Mouse (Mus musculus) gastrocnemius, adult 2 months (tissue): Measurements from ENCODE around the gene Rpl18a. TPM values are rescaled to one million over a fixed set of nuclear protein-coding genes. Genes with fewer than 3 reads are reported as not detected.

Experiments used
- DNase-seq: peaks from one replicate; pipeline ENCODE4 v3.0.0; 2022
- H3K27ac ChIP-seq: fragments of 200-600 bp; 2 replicates; pipeline ENCODE4 v1.8.1; 2022; ENCODE audit warnings: mild to moderate bottlenecking
- H3K4me3 ChIP-seq: fragments of 200-600 bp; 2 replicates; pipeline ENCODE4 v1.8.1; 2022; ENCODE audit warnings: mild to moderate bottlenecking, moderate library complexity
- CTCF ChIP-seq: fragments of 200-600 bp; IDR thresholded peaks from 2 replicates; pipeline ENCODE4 v1.8.1; 2022; ENCODE audit warnings: antibody characterized with exemption, mild to moderate bottlenecking, moderate library complexity
- intact Hi-C: fragments of 180-260 bp; cut with DNase I; formaldehyde crosslinking; loops from one replicate; pipeline ENCODE4 v1.15.1; 2025
- total RNA-seq, 2 experiments: library from RNA; stranded (reverse); gene quantifications; 2 replicates each; pipeline ENCODE4 v1.2.3; 2021

Gene Rpl18a
- total RNA-seq, 2 experiments from 2014 or later, result 932 to 1,039 TPM

- Histone ChIP-seq H3K27ac (no peak overlapping the region), H3K4me3 (no peak overlapping the region)
- intact Hi-C loops, result no loop called here
- TF ChIP-seq CTCF, result no peak
- peak; percentile 11 for DNase-seq
Observed at GRCm38 (mm10) chr8:70920049-70920922, 23.1 kb upstream of the Rpl18a start.

- H3K4me3 ChIP-seq, result no peak overlapping the region
- H3K27ac ChIP-seq, result no peak overlapping the region
- TF ChIP-seq CTCF, result no peak
- intact Hi-C loops, result no loop called here
- peak; percentile 11 for DNase-seq
Observed at GRCm38 (mm10) chr8:70914704-70915103, 17.5 kb upstream of the Rpl18a start.

DNA sequence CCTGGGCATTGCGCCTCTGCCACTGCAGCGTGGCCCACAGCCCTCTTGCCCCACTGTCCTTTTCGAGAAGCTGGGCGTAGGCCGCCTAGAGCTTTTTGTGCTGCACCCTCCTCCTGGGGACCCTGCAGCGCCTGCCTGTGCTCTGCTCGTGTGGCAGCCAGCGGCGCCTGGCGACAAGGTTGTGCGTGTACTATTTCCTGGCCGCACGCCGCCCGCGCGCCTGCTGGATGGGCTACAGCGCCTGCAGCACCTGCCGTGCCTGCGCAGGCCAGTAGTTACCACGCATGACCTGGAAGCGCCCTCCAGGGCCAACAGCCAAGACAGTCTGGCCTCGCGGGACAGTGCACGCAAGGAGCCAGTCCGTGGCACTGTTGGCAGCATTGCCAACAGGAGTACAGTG lies 16.3 kb upstream of the Rpl18a start:
- TF ChIP-seq CTCF, result no peak
- Histone ChIP-seq H3K4me3 (peak overlapping the region; percentile 41), H3K27ac (0 out of 2 replicates have a peak overlapping the region, but pooled peaks have one; percentile 24)
- intact Hi-C loops, result no loop called here
- DNase-seq, result peak; percentile 72

DNA sequence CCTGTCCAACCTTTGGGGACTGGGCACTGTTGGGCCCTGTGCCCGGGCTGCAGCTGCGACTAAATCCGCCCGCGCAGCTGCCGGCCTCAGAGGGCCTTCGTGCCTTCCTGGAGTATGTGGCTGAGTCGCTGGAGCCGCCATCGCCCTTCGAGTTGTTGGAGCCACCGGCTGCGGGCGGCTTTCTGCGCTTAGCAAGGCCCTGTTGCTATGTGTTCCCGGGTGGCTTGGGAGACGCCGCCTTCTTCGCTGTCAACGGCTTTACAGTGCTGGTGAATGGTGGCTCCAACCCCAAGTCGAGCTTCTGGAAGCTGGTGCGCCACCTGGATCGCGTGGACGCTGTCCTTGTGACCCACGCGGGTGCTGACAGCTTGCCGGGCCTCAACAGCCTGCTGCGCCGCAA lies 15.7 kb upstream of the Rpl18a start:
- no peak overlapping the region for H3K27ac ChIP-seq
- intact Hi-C loops, result no loop called here
- peak overlapping the region; percentile 41; the same call in 1 of the 2 replicates for H3K4me3 ChIP-seq
- DNase-seq, result peak; percentile 37
- TF ChIP-seq CTCF, result no peak

- no peak for DNase-seq
- intact Hi-C loops, result no loop called here
- H3K27ac ChIP-seq, result no peak overlapping the region
- no peak overlapping the region for H3K4me3 ChIP-seq
- peak; percentile 14; the same call in 1 of the 2 replicates for TF ChIP-seq CTCF
Observed at GRCm38 (mm10) chr8:70911596-70911995, 14.4 kb upstream of the Rpl18a start.

GRCm38 (mm10) chr8:70907518-70907917 lies 10.3 kb upstream of the Rpl18a start:
- TF ChIP-seq CTCF, result no peak
- no peak overlapping the region for H3K27ac ChIP-seq
- H3K4me3 ChIP-seq, result no peak overlapping the region
- intact Hi-C loops, result no loop called here
- no peak for DNase-seq

GRCm38 (mm10) chr8:70905831-70906736 lies 8.9 kb upstream of the Rpl18a start, which contains the start of gene Map1s:
Gene Map1s (plus strand): TSS chr8:70905932.
- TF ChIP-seq CTCF, result no peak

GRCm38 (mm10) chr8:70905463-70905830 lies 8.2 kb upstream of the Rpl18a start:
- Histone ChIP-seq H3K4me3 (peak overlapping the region; percentile 96), H3K27ac (peak overlapping the region; percentile 88)
- no peak for TF ChIP-seq CTCF
- no peak for DNase-seq
- intact Hi-C loops, result no loop called here

More at GRCm38 (mm10) chr8:70905831-70906736, 8.9 kb upstream of the Rpl18a start, which contains the start of gene Map1s:
- intact Hi-C loops, result no loop called here
- peak within 1 kb of the TSS; percentile 88 for H3K27ac ChIP-seq
- H3K4me3 ChIP-seq, result peak within 1 kb of the TSS; percentile 96
- peak; percentile 77 for DNase-seq

DNA sequence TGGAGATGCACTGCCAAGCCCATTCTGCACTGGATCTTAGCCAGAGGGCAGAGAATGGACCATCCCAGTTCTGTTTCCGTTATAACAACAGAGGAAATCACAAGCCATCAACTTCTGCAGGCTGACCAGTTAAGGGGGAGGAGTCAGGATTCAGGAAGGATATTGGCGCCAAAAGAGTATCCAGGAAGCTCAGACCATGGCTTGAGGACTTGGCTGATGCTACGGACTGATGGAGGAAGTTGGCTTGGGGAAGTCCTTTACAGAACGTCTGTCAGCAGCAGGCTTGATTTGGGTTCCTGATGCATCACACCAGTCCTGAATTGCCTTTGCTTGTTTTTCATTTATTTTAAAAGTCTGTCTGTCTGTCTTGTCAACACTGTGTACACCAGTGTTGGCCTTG lies 7.3 kb upstream of the Rpl18a start:
- H3K4me3 ChIP-seq, result no peak overlapping the region
- TF ChIP-seq CTCF, result no peak
- H3K27ac ChIP-seq, result 0 out of 2 replicates have a peak overlapping the region, but pooled peaks have one; percentile 16
- DNase-seq, result no peak
- intact Hi-C loops, result no loop called here

DNA sequence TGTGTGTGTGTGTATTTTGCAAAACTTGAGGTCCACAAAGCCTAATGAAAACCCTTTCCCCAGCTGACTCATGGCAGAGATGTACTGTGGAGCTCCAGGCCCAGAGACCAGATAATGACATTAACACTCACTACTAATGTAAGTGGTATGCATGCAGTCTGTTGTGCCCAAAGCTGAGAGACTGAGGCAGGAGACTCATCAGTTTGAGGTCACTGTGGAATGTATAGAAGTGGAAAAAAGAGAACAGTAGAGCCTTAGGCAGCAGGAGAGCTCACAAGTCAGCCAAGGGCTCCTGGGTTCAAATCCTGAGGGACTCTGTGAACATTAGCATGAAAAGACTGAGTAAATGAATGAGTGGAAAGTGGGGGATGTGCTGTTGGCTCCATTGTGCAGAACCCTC lies 6.4 kb upstream of the Rpl18a start:
- no peak for TF ChIP-seq CTCF
- Histone ChIP-seq H3K4me3 (no peak overlapping the region), H3K27ac (0 out of 2 replicates have a peak overlapping the region, but pooled peaks have one; percentile 8)
- DNase-seq, result no peak
- intact Hi-C loops, result no loop called here

DNA sequence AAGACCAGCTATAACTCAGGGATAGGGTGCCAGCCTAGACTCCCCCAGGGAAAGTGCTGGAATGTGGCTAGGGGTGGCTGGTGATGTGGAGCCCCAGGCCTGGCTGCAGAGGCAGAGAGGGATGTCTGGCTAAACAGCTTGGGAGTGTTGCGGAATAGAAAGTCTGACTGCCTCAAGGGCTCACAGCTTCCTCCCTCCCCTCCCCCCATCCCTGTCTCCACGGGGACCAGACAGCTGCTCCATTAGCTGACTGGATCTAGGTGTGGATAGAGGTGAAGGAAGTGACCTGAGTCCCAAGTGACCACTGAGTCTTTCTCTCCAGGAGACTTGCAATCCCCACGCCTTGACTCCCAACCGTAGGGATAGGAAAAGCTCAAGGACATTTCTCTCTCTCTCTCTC lies 5.9 kb upstream of the Rpl18a start:
- no peak for DNase-seq

GRCm38 (mm10) chr8:70902211-70902610 lies 5.0 kb upstream of the Rpl18a start:
- TF ChIP-seq CTCF, result no peak
- Histone ChIP-seq H3K4me3 (no peak overlapping the region), H3K27ac (no peak overlapping the region)
- no peak for DNase-seq
- intact Hi-C loops, result no loop called here

More for the DNA sequence above, 5.9 kb upstream of the Rpl18a start:
- Histone ChIP-seq H3K27ac (no peak overlapping the region), H3K4me3 (no peak overlapping the region)
- intact Hi-C loops, result no loop called here
- no peak for TF ChIP-seq CTCF
